Mouse (Mus musculus) cerebellum, adult 11 months (tissue): ENCODE results near the gene Aggf1.
A peak's percentile ranks its signal among the peaks of the same experiment; 100 is the strongest.

ENCODE experiments used
- DNase-seq: peaks from one replicate; pipeline ENCODE4 v3.0.0; 2022

The Aggf1 gene

GRCm38 (mm10) chr13:95330507-95330906, 44.6 kb downstream of the Aggf1 start:
- DNase-seq = no peak

DNA sequence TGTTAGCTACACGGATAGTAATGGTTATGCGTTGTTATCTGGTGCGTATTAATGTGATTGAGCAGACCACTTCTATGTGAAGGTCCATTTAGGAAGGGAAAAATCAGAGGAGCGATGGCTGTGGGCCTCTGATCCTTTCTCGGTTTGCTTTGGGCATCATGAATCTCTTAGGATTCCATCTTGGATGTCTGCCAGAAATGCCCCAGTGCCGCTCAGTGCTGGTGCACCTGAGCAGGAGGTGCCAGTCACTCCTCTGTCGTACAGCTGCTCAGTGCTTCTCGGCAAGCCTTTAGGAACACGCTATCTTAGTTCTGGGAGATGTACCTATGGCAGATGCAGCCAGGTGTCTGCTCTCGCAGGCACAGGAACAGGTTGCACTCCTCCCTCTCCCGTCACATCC, 46.4 kb downstream of the Aggf1 start:
- no peak for DNase-seq

DNA sequence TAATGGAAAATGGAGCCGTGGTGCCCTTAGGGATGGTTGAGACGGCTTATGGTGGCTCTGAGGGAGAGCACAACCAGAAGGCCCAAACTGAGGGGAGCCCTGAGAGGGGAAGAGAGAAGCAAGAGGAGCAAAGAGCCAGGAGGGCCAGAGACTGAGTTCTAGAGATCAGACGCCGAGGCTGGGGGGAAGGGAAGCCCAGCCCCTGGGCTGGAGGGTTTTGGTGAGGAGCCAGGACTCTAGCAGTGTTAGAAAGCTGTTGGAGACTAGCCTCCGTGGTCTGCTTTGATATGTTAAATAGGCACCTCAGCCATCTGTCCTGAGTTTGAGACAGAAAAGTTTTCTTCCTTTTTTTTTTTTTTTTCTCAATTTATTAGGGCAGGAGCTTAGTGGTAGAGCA, 47.8 kb downstream of the Aggf1 start:
- peak; percentile 36 for DNase-seq

- no peak for DNase-seq
Measured at GRCm38 (mm10) chr13:95326611-95327344, 48.4 kb downstream of the Aggf1 start.

GRCm38 (mm10) chr13:95325907-95326550, 49.1 kb downstream of the Aggf1 start:
- no peak for DNase-seq

DNA sequence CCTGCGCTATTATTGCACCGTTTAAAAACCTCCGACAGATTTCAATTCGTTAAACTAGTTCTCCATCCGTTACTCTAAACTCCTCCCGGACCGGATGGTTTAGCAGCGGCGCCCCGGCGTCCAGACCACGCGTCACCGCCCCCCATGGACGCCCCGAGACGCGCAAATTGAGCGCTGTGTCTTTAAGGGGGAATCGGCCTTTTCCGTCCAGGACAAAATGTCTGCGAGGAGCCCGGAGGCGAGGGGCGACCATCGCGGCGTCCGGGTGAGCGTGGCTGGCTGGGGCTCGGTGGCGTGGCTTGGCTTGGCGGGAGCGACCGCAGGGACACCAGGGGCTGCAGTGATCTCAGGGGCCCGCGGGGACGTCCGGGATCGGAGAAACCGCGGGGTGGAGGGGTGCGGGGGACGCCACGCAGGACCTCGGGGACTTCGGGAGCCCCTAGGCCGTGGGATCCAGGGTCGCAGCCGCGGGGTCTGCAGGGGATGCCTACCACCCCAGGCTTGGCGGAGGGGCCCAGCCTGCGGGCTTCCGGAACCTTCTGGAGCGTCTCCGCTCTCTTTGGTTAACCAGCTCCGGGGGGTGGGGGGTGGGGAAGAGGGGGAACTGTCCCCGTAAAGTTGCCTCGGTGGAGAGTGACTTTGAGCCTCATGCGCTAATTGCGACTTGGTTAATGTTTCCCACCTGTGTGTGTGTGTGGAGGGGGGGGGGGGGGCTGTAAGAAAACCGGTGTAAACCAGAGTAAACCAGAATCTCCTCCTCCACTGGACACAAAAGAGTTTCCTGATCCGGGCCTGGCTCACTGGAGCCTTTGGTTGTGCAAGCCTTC, 49.9 kb downstream of the Aggf1 start:
- peak; percentile 64 for DNase-seq

DNA sequence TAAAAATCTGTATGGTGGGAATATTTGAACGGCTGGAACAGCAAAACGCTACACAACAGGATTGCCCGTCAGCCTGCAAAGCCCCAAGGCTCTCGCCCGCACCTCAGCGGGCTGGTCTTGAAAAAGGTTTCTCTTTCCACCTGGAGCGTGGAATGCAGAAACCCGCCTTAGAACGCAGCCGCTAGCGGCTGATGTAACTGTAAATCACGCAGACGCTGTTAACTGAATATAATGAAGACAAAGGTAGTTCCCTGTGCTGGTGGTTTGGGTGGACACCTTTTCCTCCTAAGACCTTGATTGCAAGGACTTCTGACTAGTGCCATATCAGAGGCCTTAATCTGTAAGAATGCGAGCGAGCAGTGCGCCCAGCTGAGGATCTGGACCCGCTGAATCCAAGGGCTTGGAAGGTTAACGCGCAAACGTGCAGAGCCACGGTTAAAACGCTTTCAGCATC, 50.5 kb downstream of the Aggf1 start:
- no peak for DNase-seq

DNA sequence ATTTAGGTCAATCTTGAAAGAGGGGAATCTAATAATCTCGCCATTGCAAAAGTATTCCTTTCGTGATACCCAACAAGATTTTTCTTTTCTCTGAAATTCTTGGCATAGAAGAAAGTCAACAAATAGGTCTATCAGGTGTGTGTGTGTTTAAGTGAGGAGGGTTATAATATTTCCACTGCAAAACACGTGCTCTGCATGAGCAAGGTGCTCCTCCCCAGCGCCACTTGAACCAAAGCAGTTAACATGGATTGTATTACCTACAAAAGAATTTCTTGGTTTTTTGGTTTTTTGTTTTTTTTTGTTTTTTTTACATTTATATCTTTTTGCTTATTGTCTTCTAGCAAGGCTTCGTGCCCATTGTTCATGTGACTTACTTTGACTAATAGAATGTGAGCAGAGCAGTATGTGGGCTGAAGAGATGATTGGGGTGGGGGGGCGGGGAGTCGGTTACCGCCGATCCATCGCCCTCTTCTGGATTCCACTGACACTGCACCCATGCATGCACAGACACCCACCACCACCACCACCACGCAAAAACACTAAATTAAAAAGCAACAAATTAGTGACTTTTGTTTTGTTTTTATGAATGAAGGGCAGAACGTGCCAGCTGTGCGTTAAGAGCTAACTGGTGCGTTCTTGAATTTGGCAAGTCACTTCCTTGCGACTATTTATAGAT, 51.1 kb downstream of the Aggf1 start:
- DNase-seq = peak; percentile 64

GRCm38 (mm10) chr13:95323400-95323799, 51.8 kb downstream of the Aggf1 start, which contains the start of gene Zbed3:
Gene Zbed3, plus strand, starts transcription at chr13:95323612.
- DNase-seq = no peak

DNA sequence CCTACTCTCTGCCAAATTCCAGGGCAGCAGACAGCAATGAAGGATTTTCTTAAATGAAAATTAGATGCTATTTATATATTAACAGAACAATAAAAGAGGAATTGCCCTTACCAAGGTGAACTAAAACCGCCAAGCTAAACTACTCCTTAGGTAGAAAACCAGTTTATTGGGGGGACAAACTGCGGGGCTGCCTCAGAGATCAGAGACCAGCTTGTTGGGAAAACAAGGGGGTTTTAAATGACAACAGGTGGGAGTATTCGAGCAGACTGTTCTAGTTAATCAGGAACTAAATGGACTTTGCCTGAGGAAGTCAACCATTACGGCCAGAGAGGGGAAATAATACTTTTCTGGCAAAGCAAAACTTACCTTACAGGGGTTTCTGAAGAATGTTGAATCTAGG, 54.7 kb downstream of the Aggf1 start:
- DNase-seq = no peak

DNA sequence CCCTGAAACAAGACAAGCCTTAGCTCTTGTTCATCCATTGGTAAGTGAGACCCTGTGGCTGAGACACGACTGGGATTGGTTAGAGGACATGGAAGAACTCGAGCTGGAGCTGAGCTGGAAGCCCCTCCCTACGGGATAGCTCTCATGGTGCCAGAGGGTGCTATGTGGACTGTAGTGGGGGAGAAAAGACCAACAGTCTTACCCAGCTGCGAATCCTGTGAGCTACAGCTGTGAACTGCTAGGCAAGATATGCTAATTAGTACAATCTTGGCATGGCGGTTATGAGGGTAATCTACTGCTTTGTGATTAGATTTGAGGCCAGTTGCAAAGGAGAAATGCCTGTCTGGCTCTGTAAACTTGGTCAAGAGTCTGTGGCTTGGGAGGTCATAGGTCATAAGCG, 56.0 kb downstream of the Aggf1 start:
- no peak for DNase-seq

GRCm38 (mm10) chr13:95312016-95312415, 63.1 kb downstream of the Aggf1 start:
- DNase-seq = no peak

- DNase-seq = no peak
Measured at GRCm38 (mm10) chr13:95307100-95307655, 68.0 kb downstream of the Aggf1 start.

DNA sequence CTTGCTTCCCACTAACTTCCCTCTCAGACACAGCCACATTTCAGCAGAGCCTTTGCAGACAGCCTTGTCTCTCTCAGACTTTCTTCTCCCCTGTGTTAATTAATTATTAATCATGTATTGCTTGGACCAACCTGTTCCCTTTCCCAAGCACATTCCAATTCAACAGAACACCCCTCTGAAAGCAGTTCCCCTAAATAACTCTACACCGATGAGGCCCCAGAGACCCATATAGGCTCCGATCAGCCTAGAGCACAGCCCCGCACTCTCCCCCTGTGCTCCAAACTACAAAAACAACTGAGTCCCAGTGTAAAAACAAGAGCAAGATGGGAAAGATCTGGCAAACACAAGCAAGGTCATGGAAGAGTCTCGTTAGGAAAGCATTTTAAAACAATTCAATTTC, 68.6 kb downstream of the Aggf1 start:
- no peak for DNase-seq
